Mouse (Mus musculus) adrenal gland, postnatal 36 days (tissue): ENCODE results near the gene Sptbn1. TPM values are rescaled to one million over a fixed set of nuclear protein-coding genes. Genes with fewer than 3 reads are reported as not detected.

Experiments used
- DNase-seq, 2 experiments: peaks; one replicate each; pipeline ENCODE4 v3.0.0; 2021; ENCODE audit warnings: mixed read lengths in 1 of 2
- total RNA-seq, 2 experiments: library from RNA; stranded (reverse); gene quantifications; 2 replicates each; pipeline ENCODE4 v1.2.3; 2021

The Sptbn1 gene
- total RNA-seq, 2 experiments from 2014 or later, result 310 to 342 TPM

DNA sequence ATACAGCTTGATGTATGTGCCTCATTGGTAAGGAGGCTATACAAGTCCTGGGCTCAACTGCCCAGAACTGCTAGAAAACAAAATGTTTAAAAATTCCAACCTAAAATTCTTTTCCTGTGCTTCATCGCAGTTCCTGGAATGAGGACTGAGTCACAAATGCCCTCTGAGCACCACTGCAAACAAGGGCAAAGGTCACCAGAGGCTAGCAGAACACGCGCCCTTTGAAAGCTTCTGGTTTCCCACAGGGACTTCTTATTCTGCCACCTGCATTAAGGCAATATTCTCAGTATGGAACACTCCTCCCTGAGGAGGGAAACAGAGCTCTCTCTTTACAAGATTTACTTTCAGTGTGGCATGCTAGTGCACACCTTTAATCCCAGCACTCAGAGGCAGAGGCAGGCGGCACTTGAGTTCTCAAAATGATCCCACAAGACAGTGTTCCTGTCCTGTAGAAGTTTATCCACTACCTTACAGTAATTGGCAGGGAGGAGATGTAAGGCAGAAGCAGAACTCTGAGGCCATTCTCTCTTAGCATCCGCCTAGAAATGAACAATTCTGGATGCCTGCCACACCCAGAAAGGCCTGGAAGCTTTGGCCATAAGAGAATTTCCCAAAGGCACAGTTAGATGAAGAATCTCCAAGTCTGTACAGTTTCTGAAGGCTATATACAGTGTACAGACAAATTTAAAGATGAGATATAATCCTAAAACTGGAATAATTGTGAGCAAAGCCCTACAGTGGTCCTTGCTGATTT lies 56.1 kb downstream of the Sptbn1 start:
- peak; percentile 21 to 44 for DNase-seq

DNA sequence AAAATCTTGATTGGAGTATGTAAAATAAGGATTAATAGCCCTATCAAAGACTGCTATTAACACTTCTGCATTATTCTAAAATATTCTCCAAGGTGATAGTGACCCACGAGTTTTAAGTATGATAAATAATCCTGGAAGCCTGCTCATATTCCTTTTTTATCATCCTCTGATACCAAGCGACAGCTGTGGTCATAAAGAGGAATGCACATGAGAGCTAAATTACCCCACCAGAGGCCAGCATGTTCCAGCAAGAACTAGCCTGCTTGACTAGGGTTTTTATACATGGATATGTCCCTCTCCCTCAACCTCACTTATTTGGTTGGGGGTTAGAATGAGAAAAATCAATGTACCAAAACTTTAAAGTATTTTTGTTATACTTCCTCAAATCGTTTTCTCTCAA lies 56.8 kb downstream of the Sptbn1 start:
- no peak for DNase-seq

- no peak for DNase-seq
These were observed 57.7 kb downstream of the Sptbn1 start for GRCm38 (mm10) chr11:30210100-30210811.

DNA sequence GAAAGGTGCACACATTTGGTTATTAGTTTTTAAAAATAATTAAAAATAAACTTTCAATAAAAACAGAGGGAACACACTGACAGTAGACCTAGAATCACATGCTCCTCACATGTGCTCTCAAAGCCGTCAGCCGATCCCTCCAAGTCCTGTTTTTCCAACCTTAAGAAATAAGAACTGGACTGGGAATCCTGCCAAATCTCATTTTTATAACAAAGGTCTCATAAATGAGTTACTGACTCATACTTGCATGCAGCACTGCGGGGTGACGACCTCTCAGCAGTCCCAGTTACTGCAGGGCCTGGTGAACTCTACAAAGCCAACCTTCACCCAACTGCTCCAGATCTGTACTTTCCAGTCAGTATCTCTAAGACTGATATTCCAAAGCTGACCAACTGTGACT lies 58.5 kb downstream of the Sptbn1 start:
- peak; percentile 69 to 74 for DNase-seq

DNA sequence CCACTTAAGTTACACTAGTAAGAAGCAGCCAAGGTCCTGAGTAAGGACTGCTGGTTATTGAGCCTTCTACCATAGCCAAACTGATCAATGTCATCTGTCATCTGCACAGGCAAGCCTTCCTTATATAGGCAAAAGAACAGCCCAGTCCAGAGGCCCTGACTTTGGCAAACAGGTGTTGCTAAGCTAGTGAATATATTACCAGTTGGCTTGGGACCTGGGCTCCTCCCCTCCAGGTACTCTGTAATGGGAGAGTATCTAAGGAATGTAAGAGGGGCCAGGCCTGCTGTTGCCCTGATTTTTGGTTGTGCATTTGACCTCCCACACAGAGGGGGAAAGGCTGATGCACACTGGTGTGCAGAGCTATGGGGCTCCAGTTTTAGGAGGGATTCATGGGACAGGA lies 63.6 kb downstream of the Sptbn1 start:
- no peak for DNase-seq

- DNase-seq, result no peak
These were observed 67.6 kb downstream of the Sptbn1 start for GRCm38 (mm10) chr11:30200391-30200790.

DNA sequence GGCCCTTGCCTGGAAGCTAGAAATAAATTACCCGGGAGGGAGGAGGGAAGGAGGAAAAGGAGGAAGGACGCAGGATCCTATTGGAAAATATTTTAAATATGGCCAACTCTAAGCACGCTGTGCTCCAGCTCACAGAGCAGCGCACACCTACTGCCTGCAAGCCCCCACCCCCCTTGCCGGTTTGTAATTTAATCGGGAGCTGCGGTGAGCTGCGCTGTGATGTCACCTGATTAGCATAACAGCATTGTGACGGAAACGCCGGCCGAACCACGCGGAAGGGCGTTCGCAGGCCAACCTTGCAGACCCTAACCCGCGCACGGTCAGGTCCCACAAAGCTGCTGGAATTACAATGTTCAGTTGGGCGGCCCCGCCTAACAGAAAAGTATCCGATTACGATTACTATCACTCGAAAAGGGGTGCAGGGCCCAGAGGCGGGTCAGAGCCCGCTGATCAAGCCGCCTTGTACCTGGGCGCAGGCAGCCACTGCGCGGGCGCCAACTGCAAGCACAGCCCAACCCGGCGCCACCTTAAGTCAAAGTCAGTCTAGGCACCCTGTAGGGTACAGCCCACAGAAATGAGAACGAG lies 69.8 kb downstream of the Sptbn1 start:
- DNase-seq, result peak; percentile 67 to 78

- peak; percentile 72 to 80 for DNase-seq
These were observed 70.3 kb downstream of the Sptbn1 start for GRCm38 (mm10) chr11:30197564-30198090.

- DNase-seq, result no peak
These were observed 71.5 kb downstream of the Sptbn1 start for GRCm38 (mm10) chr11:30196368-30197070.

DNA sequence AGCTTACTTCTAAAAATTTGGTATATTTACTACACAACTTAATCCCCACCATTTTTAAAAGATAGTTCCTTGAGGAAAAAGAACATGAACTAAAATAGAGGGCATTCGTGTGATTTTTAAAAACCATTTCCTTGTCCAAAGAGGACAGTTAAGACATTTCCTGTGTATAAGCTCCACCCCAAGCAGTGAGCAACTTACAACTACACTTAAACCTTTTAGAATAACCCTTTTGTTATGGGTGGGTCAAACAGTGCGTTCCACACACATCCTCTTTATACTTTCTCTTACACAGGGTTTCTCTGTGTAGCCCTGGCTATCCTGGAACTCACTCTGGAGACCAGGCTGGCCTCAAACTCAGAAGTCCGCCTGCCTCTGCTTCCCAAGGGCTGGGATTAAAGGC lies 72.2 kb downstream of the Sptbn1 start:
- DNase-seq, result no peak

DNA sequence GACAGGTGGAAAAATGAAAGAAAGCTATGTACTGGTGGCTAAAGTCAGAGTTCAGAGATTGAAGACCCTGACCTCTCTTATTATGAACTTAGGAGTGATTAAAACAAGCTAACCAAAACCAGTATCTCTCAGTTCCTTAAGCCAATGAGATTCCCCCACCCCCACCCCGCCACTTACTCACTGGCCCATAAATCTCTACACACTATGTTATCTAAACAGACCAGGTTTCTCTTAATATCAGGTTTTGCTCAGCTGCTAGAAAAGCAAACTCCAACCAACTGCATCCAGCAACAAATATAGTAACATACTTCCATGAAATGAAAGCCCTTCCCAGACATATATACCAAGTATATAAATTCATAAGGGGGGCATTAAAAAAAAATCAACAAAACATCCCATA lies 73.2 kb downstream of the Sptbn1 start:
- no peak for DNase-seq

DNA sequence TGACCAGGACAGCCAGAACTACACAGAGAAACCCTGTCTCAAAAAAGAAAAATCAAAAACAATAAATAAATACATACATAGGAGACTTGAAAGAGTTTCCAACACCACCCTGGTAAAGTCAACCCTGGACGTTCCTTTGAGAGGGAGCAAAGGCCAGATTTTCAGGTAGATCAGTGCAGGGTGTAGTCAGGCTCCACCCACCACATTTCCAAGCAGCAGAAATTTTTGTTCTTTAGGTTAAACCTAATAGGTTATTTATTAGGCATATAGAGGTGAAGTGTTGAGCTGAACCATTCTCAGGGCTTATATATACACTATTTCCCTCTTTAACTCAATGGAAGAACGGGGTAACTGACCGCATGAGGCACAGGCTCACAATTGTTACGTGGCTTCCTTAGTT lies 77.0 kb downstream of the Sptbn1 start:
- DNase-seq, result no peak

- DNase-seq, result no peak
These were observed 77.9 kb downstream of the Sptbn1 start for GRCm38 (mm10) chr11:30190119-30190518.

DNA sequence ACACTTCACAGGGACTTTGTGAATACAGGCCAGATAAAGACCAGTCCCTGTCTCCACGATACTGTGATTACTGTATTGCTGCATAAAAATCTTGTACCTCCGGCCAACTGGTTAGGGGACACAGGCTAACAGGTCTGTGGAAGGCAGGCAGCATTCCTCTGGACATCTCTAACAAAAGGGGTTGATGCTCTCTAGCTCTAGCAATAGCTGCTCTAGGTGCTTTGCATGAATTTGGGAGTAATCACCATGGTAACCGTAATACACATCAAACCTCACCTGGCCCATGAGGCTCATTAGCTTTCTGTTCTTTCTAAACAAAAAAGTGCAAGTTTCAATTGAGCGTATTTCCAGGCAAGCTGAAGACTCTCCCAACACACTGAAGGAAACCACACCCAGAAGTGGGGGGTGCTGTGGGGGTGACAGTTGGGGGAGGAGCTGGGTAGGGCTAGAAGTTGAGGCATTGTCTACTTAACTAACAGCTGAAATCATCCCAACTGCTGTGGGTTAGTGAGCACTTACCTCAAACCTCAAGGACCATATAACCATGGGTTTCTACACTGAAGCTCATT lies 81.0 kb downstream of the Sptbn1 start:
- peak in 1 of 2 experiments; percentile 30 for DNase-seq

GRCm38 (mm10) chr11:30184527-30184926 lies 83.4 kb downstream of the Sptbn1 start:
- no peak for DNase-seq

- no peak for DNase-seq
These were observed 85.1 kb downstream of the Sptbn1 start for GRCm38 (mm10) chr11:30182716-30183411.

GRCm38 (mm10) chr11:30178193-30178592 lies 89.8 kb downstream of the Sptbn1 start:
- DNase-seq, result no peak

DNA sequence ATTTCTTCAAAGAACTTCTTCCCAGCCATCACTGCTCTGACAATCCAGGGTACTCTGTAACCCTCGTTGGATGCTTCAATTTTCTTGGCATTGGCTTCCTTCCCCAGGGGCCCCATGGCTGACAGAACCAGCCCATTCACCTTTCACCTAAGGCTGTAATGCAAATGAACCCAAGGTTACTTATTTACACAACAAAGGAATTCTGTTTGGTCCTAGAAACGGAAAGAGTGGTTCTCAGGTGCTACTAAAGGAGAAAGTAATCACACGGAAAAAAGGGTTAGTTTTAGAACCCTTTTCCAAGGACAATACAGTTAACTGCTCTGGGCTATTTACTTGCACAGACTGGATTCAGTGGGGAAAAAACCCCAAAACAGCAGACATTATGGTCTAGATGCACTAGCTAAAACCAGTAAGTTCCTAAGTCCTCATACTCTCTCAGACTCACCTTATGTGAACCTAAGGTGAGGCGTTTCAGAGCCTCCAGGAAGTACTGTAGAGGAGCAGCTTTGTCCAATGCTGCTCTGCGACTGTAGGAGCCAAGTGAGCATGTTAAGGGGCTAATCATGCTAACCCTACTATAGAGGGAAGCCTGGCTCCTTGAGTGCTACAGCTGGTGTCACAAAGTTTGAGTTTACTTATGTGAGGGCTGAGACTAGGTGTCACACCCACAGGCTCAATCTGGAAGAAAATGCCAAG lies 90.7 kb downstream of the Sptbn1 start:
- DNase-seq, result peak in 1 of 2 experiments; percentile 28

- no peak for DNase-seq
These were observed 91.9 kb downstream of the Sptbn1 start for GRCm38 (mm10) chr11:30176111-30176510.

GRCm38 (mm10) chr11:30175623-30176022 lies 92.4 kb downstream of the Sptbn1 start:
- DNase-seq, result no peak
